Mouse (Mus musculus): ENCODE results near the gene Moap1.

Moap1 gene

DNA sequence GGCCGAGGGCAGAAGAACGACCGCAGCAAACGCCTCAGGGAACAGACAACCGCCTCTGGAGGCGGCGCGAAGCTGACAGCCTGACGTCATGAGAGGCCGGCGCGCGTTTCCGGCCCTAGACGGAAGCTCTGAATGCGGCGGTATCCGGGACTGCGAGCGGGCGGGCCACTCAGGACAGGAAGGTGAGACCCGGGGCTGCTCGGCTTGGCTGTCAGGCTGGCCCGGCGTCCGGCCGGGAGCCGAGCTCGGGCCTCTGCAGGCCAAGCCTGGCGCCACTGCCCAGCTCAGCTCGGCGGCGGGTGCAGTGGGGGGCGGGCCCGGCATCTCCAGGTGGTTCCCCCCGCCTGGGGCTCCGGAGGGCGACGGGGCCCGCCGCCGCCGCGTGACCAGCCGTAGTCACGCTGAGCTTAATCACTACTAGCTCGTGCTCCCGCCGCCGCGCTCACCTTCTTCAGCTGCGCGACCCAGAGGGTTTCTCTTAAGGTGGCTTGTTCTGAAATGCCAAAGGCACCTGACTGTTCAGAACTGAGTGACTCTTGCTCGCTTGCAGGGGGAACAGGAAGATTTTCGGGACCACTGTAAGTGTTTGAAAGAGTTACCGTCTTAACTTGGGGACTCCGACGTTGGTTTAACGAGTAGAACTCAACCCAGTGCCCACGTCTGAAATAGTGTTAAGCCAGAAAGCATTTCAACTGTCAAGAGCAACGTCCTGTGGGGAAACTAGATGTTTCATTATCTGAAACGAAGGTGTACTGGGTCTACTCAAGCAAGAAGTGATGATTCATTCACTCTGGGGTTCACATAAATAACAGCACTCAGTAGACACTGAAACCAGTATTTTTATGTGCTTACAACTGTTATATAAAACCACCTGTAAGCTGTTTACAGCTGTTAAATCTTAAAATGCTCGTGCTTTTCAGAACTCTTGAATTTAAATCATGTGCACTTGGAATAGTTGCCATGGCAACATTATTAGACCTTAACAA, at the start of gene Moap1, which contains the start of gene Tmem251:
Gene Moap1, minus strand, starts transcription at position 73 of the 986 bp plus-strand sequence.
Gene Tmem251, plus strand, starts transcription at position 174 of the 986 bp plus-strand sequence.
- peak; percentile 79 to 91 for DNase-seq (ENCODE audit: low spot score in 2 of 2)

- no peak for DNase-seq (ENCODE audit: low spot score in 2 of 2)
These were observed 44.5 kb upstream of the Moap1 start for GRCm38 (mm10) chr12:102787927-102788326.

DNA sequence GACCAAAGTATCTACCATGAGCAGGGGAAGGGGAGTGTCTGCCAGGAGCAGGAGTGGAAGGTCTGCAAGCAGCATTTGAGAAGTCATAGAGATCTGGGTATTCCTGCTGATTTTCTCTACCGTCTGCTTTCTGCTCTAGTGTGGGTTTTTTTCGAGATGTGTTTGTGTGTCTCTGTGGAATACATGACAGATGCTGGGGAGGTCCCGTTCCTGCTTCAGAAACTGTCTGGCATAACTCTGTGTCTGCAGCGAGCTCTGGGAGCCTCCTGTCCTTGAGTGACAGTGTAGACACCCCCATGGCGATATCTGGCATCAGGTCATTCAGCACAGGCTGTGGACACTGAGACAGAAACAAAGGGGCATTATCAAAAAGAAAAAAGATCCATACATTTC, 42.1 kb upstream of the Moap1 start:
- no peak for DNase-seq (ENCODE audit: low spot score in 2 of 2)

- no peak for DNase-seq (ENCODE audit: low spot score in 2 of 2)
These were observed 41.6 kb upstream of the Moap1 start for GRCm38 (mm10) chr12:102784899-102785592.

GRCm38 (mm10) chr12:102782841-102783240, 39.4 kb upstream of the Moap1 start:
- DNase-seq (ENCODE audit: low spot score in 2 of 2): no peak

GRCm38 (mm10) chr12:102779452-102779851, 36.0 kb upstream of the Moap1 start:
- no peak for DNase-seq (ENCODE audit: low spot score in 2 of 2)

DNA sequence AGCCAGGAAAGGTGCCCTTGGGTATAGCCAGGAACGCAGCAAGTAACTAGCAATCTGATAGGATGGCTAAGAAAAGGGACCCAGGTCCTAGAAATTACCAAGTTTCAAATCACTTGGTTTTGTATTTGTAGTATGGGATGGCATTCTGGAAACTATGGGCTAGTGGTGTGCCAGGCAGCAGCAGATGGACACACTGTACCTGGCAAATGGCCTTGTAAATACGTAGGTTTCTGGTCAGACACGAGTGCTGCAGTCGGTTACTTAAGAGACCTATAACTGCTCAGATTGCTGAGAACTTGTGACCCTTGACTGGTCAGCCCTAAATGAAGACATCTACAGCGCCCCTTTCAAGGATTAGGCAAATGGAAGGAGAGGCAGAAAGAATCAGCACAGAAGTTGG, 34.7 kb upstream of the Moap1 start:
- DNase-seq (ENCODE audit: low spot score in 2 of 2): no peak

DNA sequence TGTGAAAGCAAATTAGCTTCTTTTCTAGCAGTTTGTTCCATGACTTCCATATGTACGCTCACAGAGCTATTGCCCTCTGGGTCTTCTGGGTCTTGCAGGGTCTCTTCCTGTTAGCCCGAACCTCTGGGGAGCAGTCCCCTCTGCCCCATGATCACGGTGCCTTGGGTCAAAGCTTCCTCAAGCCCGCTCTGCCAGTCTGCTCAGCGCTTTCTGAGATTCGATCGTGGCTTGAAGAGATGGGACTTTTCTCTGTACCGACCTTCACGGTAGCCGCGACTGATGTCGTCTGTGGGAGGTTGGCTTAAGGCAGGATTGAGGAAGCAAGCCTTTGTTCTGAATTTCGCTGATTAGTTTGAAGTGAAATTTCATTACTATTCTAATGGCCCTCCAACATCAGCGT, 32.6 kb upstream of the Moap1 start:
- DNase-seq (ENCODE audit: low spot score in 2 of 2): no peak

DNA sequence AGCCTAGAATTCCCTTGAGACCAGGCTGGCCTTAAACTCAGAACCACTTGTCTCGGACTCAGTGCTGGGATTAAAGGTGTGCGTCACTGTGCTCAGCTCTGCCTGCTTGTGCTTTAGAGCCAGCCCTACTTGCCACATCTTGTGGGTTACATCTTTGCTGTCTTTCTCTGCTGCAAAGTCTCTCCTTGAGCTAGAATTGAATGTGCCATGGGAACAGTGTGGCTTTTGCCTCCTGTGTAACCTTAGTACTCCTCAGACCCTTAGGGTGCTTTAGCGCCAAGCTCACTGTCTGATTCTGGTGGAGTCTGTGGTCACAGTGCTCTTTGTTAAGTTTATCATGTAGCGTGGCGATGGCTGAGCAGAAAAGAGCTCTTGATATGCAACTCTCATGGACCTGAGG, 29.2 kb upstream of the Moap1 start:
- DNase-seq (ENCODE audit: low spot score in 2 of 2): no peak

DNA sequence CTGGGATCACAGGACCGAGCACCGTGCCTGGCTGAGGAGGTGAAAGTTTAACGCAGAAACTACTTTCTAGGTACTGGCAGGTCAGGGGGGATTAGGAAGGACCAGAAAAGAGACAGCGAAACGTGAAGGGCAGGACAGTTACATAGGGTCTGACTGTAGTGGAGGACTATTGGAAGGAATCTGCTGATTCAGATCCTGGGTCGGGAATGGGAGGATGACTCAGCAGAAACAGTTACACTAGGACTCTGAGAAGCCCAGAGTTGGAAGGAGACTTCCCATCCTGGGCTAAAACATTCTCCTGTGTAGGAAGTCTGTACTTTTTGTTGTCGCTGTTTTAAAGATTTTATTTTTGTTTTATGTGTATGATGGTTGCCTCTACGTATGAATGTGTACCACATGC, 28.1 kb upstream of the Moap1 start:
- no peak for DNase-seq (ENCODE audit: low spot score in 2 of 2)

DNA sequence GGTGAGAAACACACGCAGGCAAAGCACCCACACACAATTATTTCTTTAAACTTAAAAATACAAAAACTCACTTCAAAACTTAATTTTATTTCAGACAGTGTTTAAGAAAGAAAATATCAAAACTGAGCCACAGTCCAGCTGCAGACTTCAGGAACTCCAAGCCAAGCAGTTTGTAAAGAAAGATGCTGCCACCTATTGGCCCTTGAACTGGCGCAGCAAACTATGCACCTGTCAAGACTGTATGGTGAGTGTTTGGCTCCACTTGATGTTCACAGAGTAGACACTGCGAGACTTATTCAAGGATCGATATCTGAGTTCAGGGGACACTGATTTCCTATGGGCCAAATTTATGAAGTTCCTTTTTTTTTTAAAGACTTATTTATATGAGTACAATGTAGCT, 25.5 kb upstream of the Moap1 start:
- DNase-seq (ENCODE audit: low spot score in 2 of 2): no peak

DNA sequence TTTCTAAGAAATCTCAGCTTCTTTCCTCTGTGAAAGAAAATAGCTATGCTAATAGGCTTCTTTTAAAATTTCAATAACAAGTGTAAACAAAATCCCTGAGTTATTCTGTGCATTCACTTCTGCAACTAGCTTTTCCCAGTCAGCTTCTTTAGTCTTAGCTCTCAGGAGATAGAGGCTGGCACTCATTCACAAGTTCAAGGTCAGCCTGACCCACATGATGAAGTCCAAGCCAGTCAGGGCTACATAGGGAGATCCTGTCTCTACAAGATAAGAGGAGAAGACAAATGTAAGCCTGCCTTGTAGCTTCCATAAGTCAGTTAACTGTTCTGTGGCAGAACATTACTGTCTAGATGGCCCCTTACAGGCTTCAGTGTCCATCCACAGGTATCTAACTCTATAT, 20.2 kb upstream of the Moap1 start:
- DNase-seq (ENCODE audit: low spot score in 2 of 2): no peak

DNA sequence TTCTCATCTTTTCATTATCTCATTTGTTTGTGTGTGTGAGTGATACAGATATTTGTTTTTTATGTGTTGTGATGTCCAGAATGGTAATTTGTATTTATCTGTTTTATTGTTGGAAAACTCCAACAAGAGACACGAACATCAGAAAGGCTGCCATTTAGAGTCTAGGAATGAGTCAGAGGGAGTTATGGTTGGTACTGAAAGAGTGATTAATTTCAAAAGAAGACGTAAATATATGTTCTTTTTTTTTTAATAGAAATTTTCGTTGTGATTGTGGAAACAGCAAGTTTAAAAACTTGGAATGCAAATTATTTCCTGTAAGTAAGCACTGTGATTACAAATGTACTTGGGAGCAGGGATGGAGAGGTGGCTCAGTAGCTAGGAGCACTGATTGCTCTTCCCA, 18.2 kb upstream of the Moap1 start:
- no peak for DNase-seq (ENCODE audit: low spot score in 2 of 2)

DNA sequence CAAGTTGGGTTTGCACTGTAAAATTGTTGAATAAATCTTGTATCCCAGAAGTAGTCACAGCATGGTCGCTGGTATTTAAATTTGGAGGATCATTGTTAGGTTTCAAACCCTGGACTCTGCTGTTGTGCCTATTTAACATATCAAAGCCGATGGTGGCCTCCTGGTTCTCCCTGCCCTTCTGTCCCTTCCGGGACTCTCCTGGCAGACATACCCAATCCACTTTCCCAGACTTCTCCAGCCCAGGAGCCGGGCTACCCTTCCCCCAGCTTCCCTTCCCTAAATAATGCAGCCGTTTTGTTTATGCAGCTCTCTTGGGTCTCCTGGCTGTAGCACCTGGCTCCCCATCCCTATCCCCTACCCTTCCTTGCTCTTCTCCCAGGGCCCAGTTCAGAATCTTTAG, 15.5 kb upstream of the Moap1 start:
- DNase-seq (ENCODE audit: low spot score in 2 of 2): no peak

DNA sequence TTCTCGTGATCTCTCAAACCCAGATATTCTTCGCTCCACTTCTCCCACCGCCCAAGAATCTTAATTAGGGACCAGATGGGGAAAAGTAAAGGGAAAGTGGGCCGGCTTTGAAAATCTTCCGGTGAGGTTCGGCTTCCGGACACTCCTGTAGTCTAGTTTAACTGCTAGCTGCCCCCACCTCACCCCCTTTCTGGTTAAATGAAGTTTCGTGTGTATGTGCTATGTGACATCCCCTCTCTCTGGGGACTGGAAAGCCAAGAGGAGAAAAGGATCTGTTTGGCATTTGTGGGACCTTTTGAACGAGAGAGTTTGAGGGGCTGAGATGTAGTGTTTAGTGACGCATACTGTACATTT, 14.9 kb upstream of the Moap1 start, which contains the start of gene Gm20604:
Gene Gm20604, minus strand, starts transcription at position 270 of the 354 bp plus-strand sequence.
- DNase-seq (ENCODE audit: low spot score in 2 of 2): no peak

GRCm38 (mm10) chr12:102757689-102758402, 14.4 kb upstream of the Moap1 start, which contains the start of the genes Gm28051, Gon7 and Ubr7:
Gene Gm28051, minus strand, starts transcription at chr12:102757765.
Gene Gon7, minus strand, starts transcription at chr12:102757803.
Gene Ubr7, plus strand, starts transcription at chr12:102757967.
- peak; percentile 93 to 96 for DNase-seq (ENCODE audit: low spot score in 2 of 2)

DNA sequence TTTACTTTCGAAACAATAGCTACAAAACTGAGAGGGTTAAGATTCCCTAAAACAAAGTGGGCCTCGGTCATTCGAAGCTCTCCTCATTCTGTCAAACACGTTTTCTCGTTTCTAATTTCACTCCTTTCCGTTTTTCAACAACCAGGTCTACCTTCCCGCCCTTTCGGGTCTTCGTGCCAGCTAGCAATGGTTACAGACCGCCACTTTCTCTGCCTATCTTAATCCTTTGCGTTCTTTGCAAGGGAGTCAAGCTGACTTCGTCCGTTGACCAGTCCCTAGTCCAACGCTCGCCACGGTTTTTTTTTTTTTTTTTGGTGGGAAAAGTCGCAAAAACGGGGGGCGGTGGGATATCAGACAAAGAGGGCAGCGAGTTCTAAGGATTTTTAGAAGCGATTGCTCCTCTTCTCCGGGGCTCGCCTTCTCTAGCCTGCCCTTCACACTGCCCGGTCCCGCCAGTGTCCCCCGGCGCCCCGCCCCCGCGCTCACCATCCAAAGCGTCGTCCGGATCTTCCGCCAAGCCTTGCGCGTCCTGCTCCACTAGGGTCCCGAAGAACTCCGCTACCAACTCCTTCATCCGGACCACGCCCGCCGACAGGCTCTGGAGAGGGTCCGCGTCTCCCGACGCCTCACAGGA, 13.7 kb upstream of the Moap1 start:
- DNase-seq (ENCODE audit: low spot score in 2 of 2): no peak

- no peak for DNase-seq (ENCODE audit: low spot score in 2 of 2)
These were observed 12.8 kb upstream of the Moap1 start for GRCm38 (mm10) chr12:102756304-102756703.

DNA sequence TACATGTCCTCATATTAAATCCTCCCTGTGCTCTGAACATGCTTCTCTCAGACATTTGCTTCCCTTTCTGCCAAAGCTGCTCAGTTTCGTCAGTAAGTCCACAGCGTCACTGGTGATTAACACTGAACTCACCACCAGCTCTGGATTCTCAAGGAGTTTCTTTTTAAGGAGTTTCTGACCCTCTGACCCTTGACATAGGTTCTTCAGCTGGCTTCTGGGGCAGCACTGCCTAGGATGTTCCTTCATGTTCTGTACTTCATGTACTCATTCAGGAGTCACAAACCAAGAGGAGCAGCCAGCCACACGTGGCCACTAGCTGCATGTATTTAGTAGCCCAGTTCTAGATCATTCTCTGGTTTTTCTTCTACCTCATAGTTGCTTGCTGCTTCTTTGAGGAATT, 4.8 kb upstream of the Moap1 start:
- no peak for DNase-seq (ENCODE audit: low spot score in 2 of 2)

GRCm38 (mm10) chr12:102744839-102745238, 1.4 kb upstream of the Moap1 start:
- DNase-seq (ENCODE audit: low spot score in 2 of 2): no peak

DNA sequence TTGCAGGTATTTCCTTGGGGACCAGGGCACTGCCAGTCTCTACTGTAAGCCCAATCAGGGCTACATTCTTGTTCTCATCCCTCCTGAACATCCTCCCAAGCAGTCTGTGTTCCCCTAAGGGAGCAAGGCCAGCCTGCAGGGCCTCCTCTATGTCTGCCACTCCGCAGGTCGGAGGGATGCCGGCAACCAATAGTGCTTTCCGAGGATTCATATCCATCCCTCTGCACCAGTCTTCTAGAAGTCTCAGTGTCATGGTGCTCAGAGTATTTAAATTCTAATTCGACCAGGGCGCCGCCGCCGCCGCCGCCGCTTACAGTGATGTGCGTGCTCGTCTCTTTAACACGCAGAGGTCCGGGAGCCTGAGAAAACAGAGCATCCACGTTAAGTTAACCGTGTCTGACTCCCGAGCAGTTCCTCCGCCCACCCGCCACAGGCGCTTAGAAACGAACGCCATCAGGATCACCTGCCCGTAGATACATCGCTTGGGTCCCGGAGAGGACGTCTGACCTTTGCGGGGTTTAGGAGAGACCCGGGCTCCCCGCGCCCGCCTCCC, 349 bp downstream of the Moap1 start:
- no peak for DNase-seq (ENCODE audit: low spot score in 2 of 2)

Measured in urinary bladder, postnatal 4 days (tissue).